Mouse (Mus musculus): Measurements from ENCODE around the gene Fam168a. TPM values are rescaled to one million over a fixed set of nuclear protein-coding genes. Genes with fewer than 3 reads are reported as not detected.

Gene Fam168a
- total and polyA plus RNA-seq, 3 experiments: 36.3 to 39.8 (median 37.1) TPM

DNA sequence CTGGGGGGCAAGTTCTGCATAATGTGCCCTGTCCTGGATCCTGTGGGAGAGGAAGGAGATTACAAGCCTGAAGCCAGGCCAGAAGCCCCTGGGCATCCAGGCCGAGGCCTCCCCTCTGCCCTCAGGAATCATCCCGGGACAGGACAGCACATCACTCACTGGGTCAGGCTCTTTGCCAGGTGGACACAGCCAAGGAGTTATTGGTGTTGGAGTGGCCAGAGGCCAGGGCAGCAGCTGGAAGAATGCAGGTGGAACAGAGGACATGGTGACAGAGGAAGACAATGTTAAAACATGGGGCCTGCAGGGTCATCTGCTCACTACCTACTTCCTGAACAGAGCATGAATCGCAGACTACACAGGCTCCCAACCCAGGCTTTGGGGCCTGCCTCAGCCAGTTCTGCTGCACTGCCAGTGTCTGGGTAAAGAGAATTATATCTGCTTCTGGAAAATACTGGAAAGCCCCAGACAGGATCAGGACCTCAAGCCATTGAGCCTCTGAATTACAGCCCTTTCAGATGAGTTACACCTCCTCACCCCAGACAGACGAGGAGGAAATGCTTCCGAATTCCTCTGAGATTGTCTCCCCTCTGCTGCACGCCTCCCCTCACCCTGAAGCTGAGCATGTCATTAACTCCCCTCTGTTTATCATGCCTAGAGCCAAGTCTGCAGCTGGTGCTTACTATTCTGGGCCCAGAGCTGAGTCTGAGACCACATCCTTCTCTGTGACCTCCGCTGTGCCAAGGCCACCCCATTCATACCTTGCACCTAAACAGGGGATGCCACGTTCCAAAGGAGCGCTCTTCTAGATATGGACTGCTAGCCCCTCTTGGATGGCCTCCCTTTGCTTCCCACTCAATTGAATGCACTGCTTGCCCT lies 145.3 kb downstream of the Fam168a start:
- 40% methylated on average over 9 of the region's 9 CpGs for WGBS
- H3K9ac ChIP-seq (ENCODE audit: low read depth, low read length): no peak overlapping the region
- DNase-seq: no peak
- H3K27ac ChIP-seq: no peak overlapping the region
- H3K4me1 ChIP-seq (ENCODE audit: control insufficient read depth, insufficient read depth, low read length): peaks cover 11% of the 10 kb centered on the region
- no peak overlapping the region for H3K4me3 ChIP-seq
- no peaks in the 10 kb centered on the region for H3K27me3 ChIP-seq (ENCODE audit: control insufficient read depth, insufficient read depth, low read length)
- TF ChIP-seq CTCF (IDR thresholded peaks at IDR 0.05): no peak
- TF ChIP-seq POLR2A (IDR thresholded peaks at IDR 0.05; ENCODE audit: insufficient read depth, low read depth, low read length): no peak
- no peak for TF ChIP-seq EP300 (IDR thresholded peaks at IDR 0.05; ENCODE audit: insufficient read depth, low read depth, low read length)
- no peaks in the 10 kb centered on the region for H3K36me3 ChIP-seq (ENCODE audit: control insufficient read depth, insufficient read depth, low read length)
- H3K79me2 ChIP-seq (replicated peaks; ENCODE audit: control insufficient read depth, insufficient read depth, low read length): no peaks in the 10 kb centered on the region
- intact Hi-C loops (cut with DNase I): no loop called here

DNA sequence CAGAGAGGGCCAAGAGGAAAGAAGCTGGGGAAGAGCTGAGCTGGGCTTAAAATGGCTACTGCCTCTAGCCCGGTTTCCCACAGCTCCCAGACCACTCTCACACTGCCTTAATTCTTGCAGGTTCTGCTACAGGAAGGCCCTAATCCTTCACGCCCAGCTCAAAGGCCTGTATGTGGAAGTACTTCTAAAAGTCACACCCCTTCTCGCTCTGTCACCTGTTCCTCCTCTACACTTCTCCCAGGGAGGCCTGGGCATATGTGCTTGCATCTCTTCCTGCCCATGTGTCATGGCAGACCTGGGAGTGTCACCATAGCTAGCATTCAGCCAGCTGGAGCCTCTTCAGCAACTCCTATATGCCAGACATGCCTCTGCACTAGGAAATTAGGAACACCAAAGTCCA lies 147.0 kb downstream of the Fam168a start:
- WGBS: 74% methylated on average over 3 of the region's 3 CpGs

DNA sequence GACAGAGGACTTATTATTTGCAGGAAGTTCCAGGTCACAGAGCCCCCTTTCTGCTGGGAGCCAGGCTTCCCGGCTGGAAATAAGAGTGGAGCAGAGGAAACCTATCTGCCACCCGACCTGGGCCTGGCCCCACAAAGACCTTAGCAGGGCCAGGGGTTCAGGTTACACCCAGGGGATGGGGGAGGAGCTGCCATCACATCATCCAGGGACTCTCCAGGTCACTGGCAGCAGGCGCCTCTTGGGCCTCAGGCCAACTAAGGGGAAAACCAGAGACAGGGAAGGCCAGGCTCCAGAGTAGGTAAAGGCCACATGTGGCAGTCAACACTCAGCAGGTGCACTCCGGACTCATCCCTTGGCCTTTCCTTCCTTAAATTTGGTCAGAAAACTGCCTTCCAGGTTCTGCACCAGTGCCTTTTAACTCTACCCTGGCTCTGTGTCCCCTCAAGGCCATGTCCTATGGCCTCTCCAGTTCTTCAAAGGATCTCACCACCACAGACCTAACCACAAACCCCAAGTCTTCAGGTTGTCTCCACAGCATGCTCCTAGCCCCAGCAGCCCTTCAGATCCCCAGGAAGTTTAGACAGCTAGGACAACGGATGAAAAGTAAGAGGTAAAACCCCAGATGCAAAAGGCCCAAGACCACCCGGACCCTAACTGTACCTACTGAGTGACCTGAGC lies 147.8 kb downstream of the Fam168a start:
- H3K27ac ChIP-seq: no peak overlapping the region
- no peak for TF ChIP-seq POLR2A (IDR thresholded peaks at IDR 0.05; ENCODE audit: insufficient read depth, low read depth, low read length)
- no peak for TF ChIP-seq EP300 (IDR thresholded peaks at IDR 0.05; ENCODE audit: insufficient read depth, low read depth, low read length)
- no peak for TF ChIP-seq CTCF (IDR thresholded peaks at IDR 0.05)
- DNase-seq: no peak

More for the DNA sequence above, 147.0 kb downstream of the Fam168a start:
- Histone ChIP-seq H3K27ac (no peak overlapping the region), H3K4me1 (ENCODE audit: control insufficient read depth, insufficient read depth, low read length) (peaks cover 11% of the 10 kb centered on the region), H3K36me3 (ENCODE audit: control insufficient read depth, insufficient read depth, low read length) (no peaks in the 10 kb centered on the region), H3K4me3 (no peak overlapping the region), H3K79me2 (replicated peaks; ENCODE audit: control insufficient read depth, insufficient read depth, low read length) (no peaks in the 10 kb centered on the region), H3K9ac (ENCODE audit: low read depth, low read length) (no peak overlapping the region), H3K27me3 (ENCODE audit: control insufficient read depth, insufficient read depth, low read length) (no peaks in the 10 kb centered on the region)
- intact Hi-C loops (cut with DNase I): no loop called here
- no peak for TF ChIP-seq EP300 (IDR thresholded peaks at IDR 0.05; ENCODE audit: insufficient read depth, low read depth, low read length)
- TF ChIP-seq POLR2A (IDR thresholded peaks at IDR 0.05; ENCODE audit: insufficient read depth, low read depth, low read length): no peak
- no peak for TF ChIP-seq CTCF (IDR thresholded peaks at IDR 0.05)
- no peak for DNase-seq

DNA sequence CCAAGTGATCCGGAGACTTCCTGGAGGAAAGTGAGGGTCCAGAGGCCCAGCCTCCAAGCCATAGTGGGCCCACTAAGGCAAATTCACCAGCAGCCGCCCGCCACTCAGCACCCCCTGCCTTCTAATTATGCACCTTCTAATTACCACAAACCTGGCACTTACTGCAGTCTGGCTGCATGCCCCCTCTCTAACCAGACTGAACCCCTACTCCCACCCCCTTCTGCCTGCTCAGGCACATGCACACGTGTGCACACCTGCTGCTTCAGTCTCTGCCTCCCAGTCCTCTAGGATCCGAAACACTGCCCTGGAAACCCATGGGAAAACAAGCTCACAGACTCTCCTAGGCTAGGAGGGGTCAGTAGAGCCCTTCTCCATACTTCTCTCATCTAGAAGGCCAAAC lies 148.4 kb downstream of the Fam168a start:
- Histone ChIP-seq H3K79me2 (replicated peaks; ENCODE audit: control insufficient read depth, insufficient read depth, low read length) (no peaks in the 10 kb centered on the region), H3K4me3 (no peak overlapping the region), H3K4me1 (ENCODE audit: control insufficient read depth, insufficient read depth, low read length) (peaks cover 11% of the 10 kb centered on the region), H3K36me3 (ENCODE audit: control insufficient read depth, insufficient read depth, low read length) (no peaks in the 10 kb centered on the region), H3K9ac (ENCODE audit: low read depth, low read length) (no peak overlapping the region), H3K27me3 (ENCODE audit: control insufficient read depth, insufficient read depth, low read length) (no peaks in the 10 kb centered on the region), H3K27ac (no peak overlapping the region)
- intact Hi-C loops (cut with DNase I): no loop called here
- TF ChIP-seq POLR2A (IDR thresholded peaks at IDR 0.05; ENCODE audit: insufficient read depth, low read depth, low read length): no peak
- TF ChIP-seq CTCF (IDR thresholded peaks at IDR 0.05): no peak
- no peak for TF ChIP-seq EP300 (IDR thresholded peaks at IDR 0.05; ENCODE audit: insufficient read depth, low read depth, low read length)
- WGBS: 86% methylated on average over 5 of the region's 5 CpGs
- DNase-seq: no peak

More for the DNA sequence above, 147.8 kb downstream of the Fam168a start:
- Histone ChIP-seq H3K9ac (ENCODE audit: low read depth, low read length) (no peak overlapping the region), H3K4me1 (ENCODE audit: control insufficient read depth, insufficient read depth, low read length) (peaks cover 11% of the 10 kb centered on the region), H3K79me2 (replicated peaks; ENCODE audit: control insufficient read depth, insufficient read depth, low read length) (no peaks in the 10 kb centered on the region), H3K27me3 (ENCODE audit: control insufficient read depth, insufficient read depth, low read length) (no peaks in the 10 kb centered on the region), H3K36me3 (ENCODE audit: control insufficient read depth, insufficient read depth, low read length) (no peaks in the 10 kb centered on the region), H3K4me3 (no peak overlapping the region)
- intact Hi-C loops (cut with DNase I): no loop called here
- 61% methylated on average over 6 of the region's 6 CpGs for WGBS

DNA sequence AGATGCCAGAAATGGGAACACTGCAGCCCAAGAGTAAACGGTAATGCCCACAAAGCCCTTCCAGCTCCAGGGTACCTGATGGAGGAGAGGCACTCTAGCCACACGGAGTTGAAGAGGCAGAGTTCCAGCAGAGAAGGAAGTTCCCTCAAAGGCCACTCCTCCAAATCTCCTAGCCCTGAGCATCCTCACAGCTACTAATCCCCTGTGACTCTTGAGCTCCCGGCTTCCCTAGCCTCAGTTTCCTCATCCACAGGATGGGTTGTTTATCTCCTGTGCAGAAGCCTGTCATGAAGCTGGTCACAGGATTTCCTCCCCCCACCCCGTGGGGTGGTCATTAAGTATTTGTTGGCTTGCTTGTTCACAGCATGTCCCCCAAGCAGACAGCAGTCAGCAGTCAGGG lies 148.9 kb downstream of the Fam168a start:
- DNase-seq: no peak
- H3K79me2 ChIP-seq (replicated peaks; ENCODE audit: control insufficient read depth, insufficient read depth, low read length): no peaks in the 10 kb centered on the region
- H3K9ac ChIP-seq (ENCODE audit: low read depth, low read length): no peak overlapping the region
- TF ChIP-seq EP300 (IDR thresholded peaks at IDR 0.05; ENCODE audit: insufficient read depth, low read depth, low read length) (no peak), CTCF (IDR thresholded peaks at IDR 0.05) (no peak), POLR2A (IDR thresholded peaks at IDR 0.05; ENCODE audit: insufficient read depth, low read depth, low read length) (no peak)
- H3K4me1 ChIP-seq (ENCODE audit: control insufficient read depth, insufficient read depth, low read length): peaks cover 11% of the 10 kb centered on the region
- intact Hi-C loops (cut with DNase I): no loop called here
- no peaks in the 10 kb centered on the region for H3K27me3 ChIP-seq (ENCODE audit: control insufficient read depth, insufficient read depth, low read length)
- 39% methylated on average over 4 of the region's 4 CpGs for WGBS
- H3K27ac ChIP-seq: no peak overlapping the region; the same call in 1 of the 2 replicates
- no peaks in the 10 kb centered on the region for H3K36me3 ChIP-seq (ENCODE audit: control insufficient read depth, insufficient read depth, low read length)
- H3K4me3 ChIP-seq: no peak overlapping the region
